Mouse (Mus musculus): ENCODE data around the gene Slc38a4.

DNA sequence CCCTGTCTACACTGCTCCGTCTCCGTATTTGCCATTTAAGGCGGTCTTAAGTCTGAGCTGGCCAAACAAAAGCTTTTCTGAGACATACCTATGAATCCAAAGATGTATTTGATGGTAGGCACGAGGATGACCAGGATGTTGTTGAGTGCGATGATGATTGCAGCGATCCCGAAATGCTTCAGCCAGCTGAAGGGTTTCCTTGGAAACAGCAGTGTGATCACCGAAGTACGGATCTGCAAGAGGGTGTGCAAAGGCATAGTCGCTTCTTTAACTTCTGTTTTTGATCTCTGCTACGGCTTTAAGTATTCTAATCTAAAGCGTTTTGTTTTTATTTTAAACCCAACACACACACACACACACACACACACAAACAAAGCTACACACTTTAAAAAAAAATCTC is 56.4 kb downstream of the Slc38a4 start:
- TF ChIP-seq CTCF (IDR thresholded peaks at IDR 0.05; ENCODE audit: low read depth) = no peak
- no peak for TF ChIP-seq EP300 (IDR thresholded peaks at IDR 0.05; ENCODE audit: low read depth)

All from heart, postnatal 0 days (tissue).